Comparison of ENCODE assay signal across 25 mouse cellular contexts in the genomic region with DNA sequence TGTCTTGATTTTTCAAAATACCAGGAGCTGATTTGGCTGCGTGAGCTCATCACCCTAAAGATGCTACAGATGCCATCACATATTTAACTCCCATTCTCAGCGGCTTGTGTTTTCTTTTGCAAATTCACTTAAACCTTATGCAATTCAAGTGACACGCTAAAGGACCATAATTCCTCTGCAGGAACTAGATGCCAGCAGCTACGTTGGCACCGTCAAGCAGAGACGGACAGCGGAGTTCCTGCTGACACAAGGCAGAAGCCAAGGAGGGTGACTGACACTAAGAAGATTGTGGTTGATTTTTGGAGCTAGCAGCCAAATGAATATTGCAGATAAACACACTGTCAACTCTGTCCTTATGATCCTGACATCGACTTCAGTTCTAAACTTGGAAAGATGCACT.
DNase-seq lines count a peak whose midpoint lies in the region; ATAC-seq and TF ChIP-seq lines count a peak whose summit lies in the region.
"Had no signal": no experiment of that assay in that cellular context is flagged by ENCODE, and none has a peak within 500 bp of the region (broad histone marks: within the 10 kb centered on the region; RNA-seq: fewer than 3 reads in every experiment).

No protein-coding gene starts in this region.

- WGBS in forebrain, postnatal 0 days, result 70% methylated on average over 8 of the region's 8 CpGs
- WGBS in forebrain, embryonic 11.5 days, result 95% methylated on average over 8 of the region's 8 CpGs
- WGBS in heart, embryonic 10.5 days, result 87% methylated on average over 8 of the region's 8 CpGs
- 85% methylated on average over 8 of the region's 8 CpGs for WGBS in intestine, embryonic 15.5 days

- no peaks in the 10 kb centered on the region for H3K4me1 ChIP-seq in forebrain, postnatal 0 days (ENCODE audit: insufficient read depth)
- no peaks in the 10 kb centered on the region for H3K4me1 ChIP-seq in forebrain, embryonic 11.5 days (replicated peaks; ENCODE audit: control insufficient read depth, insufficient read depth, low read length)
- no peaks in the 10 kb centered on the region for H3K4me1 ChIP-seq in heart, embryonic 10.5 days
- H3K4me1 ChIP-seq in intestine, embryonic 15.5 days (replicated peaks), result no peaks in the 10 kb centered on the region
- H3K4me1 ChIP-seq: embryonic facial prominence, embryonic 10.5 days; embryonic facial prominence, embryonic 12.5 days; forebrain, embryonic 12.5 days had no signal

- peak; percentile 78 for ATAC-seq in forebrain, postnatal 0 days
- no peak for ATAC-seq in forebrain, embryonic 11.5 days (replicated peaks; ENCODE audit: low FRiP score)
- no peak for ATAC-seq in intestine, embryonic 15.5 days
- ATAC-seq: activated CD4-positive, CD25-positive, alpha-beta regulatory T cell, adult 4 months; CD4-positive, CD25-positive, alpha-beta regulatory T cell, adult 4 months; forebrain, embryonic 14.5 days; forebrain, embryonic 16.5 days; Patski had no signal

- TF ChIP-seq CTCF in forebrain, postnatal 0 days (IDR thresholded peaks at IDR 0.05; ENCODE audit: low read depth), result no peak

- H3K9ac ChIP-seq in forebrain, postnatal 0 days, result no peak overlapping the region
- H3K9ac ChIP-seq in forebrain, embryonic 11.5 days (ENCODE audit: low read length), result no peak overlapping the region
- no peak overlapping the region for H3K9ac ChIP-seq in intestine, embryonic 15.5 days
- H3K9ac ChIP-seq: embryonic facial prominence, embryonic 12.5 days; forebrain, embryonic 12.5 days had no signal

- no peak for DNase-seq in forebrain, postnatal 0 days
- no peak for DNase-seq in forebrain, embryonic 11.5 days (ENCODE audit: low spot score)
- peak; percentile 83 for DNase-seq in heart, adult 11 months
- DNase-seq in heart, embryonic 10.5 days (ENCODE audit: low spot score), result no peak
- DNase-seq in layer of hippocampus, adult 9-11 months, result peak; percentile 4
- no peak for DNase-seq in layer of hippocampus, postnatal 10 days (ENCODE audit: low spot score in 2 of 2)
- DNase-seq: adrenal gland, adult 8-10 months; adrenal gland, postnatal 14 days; adrenal gland, postnatal 36 days; B cell, adult 2 months; cerebellum, adult 11-12 months; cerebellum, adult 2 months; cerebellum, adult 9-10 months; cerebellum, postnatal 25 days had no signal

- no peak overlapping the region for H3K4me3 ChIP-seq in forebrain, postnatal 0 days (ENCODE audit: low read depth, low read length)
- no peak overlapping the region for H3K4me3 ChIP-seq in forebrain, embryonic 11.5 days (ENCODE audit: low read depth, low read length)
- H3K4me3 ChIP-seq in heart, embryonic 10.5 days, result no peak overlapping the region
- H3K4me3 ChIP-seq in intestine, embryonic 15.5 days (replicated peaks), result no peak overlapping the region
- H3K4me3 ChIP-seq: embryonic facial prominence, embryonic 10.5 days; embryonic facial prominence, embryonic 12.5 days; forebrain, embryonic 12.5 days had no signal

- H3K4me2 ChIP-seq in forebrain, postnatal 0 days (ENCODE audit: low read depth), result no peak overlapping the region
- no peak overlapping the region for H3K4me2 ChIP-seq in forebrain, embryonic 11.5 days (ENCODE audit: low read depth, low read length, severe bottlenecking)
- H3K4me2 ChIP-seq in intestine, embryonic 15.5 days (replicated peaks), result no peak overlapping the region
- H3K4me2 ChIP-seq: embryonic facial prominence, embryonic 12.5 days; forebrain, embryonic 12.5 days had no signal

- no peaks in the 10 kb centered on the region for H3K36me3 ChIP-seq in forebrain, postnatal 0 days (ENCODE audit: insufficient read depth)
- no peaks in the 10 kb centered on the region for H3K36me3 ChIP-seq in forebrain, embryonic 11.5 days (ENCODE audit: control insufficient read depth, insufficient read depth, low read length)
- no peaks in the 10 kb centered on the region for H3K36me3 ChIP-seq in heart, embryonic 10.5 days
- H3K36me3 ChIP-seq in intestine, embryonic 15.5 days, result no peaks in the 10 kb centered on the region
- H3K36me3 ChIP-seq: embryonic facial prominence, embryonic 10.5 days; embryonic facial prominence, embryonic 12.5 days; forebrain, embryonic 12.5 days; G1E had no signal

- H3K27me3 ChIP-seq in forebrain, postnatal 0 days (ENCODE audit: insufficient read depth, low read length), result no peaks in the 10 kb centered on the region
- no peaks in the 10 kb centered on the region for H3K27me3 ChIP-seq in forebrain, embryonic 11.5 days (ENCODE audit: control insufficient read depth, insufficient read depth, low read length)
- H3K27me3 ChIP-seq in heart, embryonic 10.5 days (ENCODE audit: insufficient read depth, poor library complexity, severe bottlenecking), result no peaks in the 10 kb centered on the region
- no peaks in the 10 kb centered on the region for H3K27me3 ChIP-seq in intestine, embryonic 15.5 days (replicated peaks)
- H3K27me3 ChIP-seq: CH12.LX; embryonic facial prominence, embryonic 12.5 days; forebrain, embryonic 12.5 days had no signal

- no peak overlapping the region for H3K27ac ChIP-seq in forebrain, postnatal 0 days (ENCODE audit: low read depth, low read length)
- H3K27ac ChIP-seq in forebrain, embryonic 11.5 days (ENCODE audit: low read depth, low read length), result no peak overlapping the region
- H3K27ac ChIP-seq in heart, embryonic 10.5 days, result no peak overlapping the region
- no peak overlapping the region for H3K27ac ChIP-seq in intestine, embryonic 15.5 days
- H3K27ac ChIP-seq: embryonic facial prominence, embryonic 10.5 days; embryonic facial prominence, embryonic 12.5 days; forebrain, embryonic 12.5 days had no signal

- H3K9me3 ChIP-seq in forebrain, postnatal 0 days (ENCODE audit: low read length), result no peaks in the 10 kb centered on the region
- no peaks in the 10 kb centered on the region for H3K9me3 ChIP-seq in forebrain, embryonic 11.5 days (ENCODE audit: control insufficient read depth, low read length)
- no peaks in the 10 kb centered on the region for H3K9me3 ChIP-seq in heart, embryonic 10.5 days
- no peaks in the 10 kb centered on the region for H3K9me3 ChIP-seq in intestine, embryonic 15.5 days
- H3K9me3 ChIP-seq: embryonic facial prominence, embryonic 10.5 days; embryonic facial prominence, embryonic 12.5 days; G1E had no signal

Comparison
In these comparisons a context has a peak if more than half of its experiments do, and no peak if none do; other contexts are left out.
1. DNase-seq: peak in heart, adult 11 months (single experiment) and layer of hippocampus, adult 9-11 months (single experiment); none in forebrain, postnatal 0 days (single experiment), forebrain, embryonic 11.5 days (single experiment), heart, embryonic 10.5 days (single experiment) and layer of hippocampus, postnatal 10 days (0 of 2).